Mouse (Mus musculus): Measurements from ENCODE around the gene Gclc. TPM values are rescaled to one million over a fixed set of nuclear protein-coding genes. Genes with fewer than 3 reads are reported as not detected.

The Gclc gene
- polyA plus RNA-seq, 1 experiment: 39.4 TPM

DNA sequence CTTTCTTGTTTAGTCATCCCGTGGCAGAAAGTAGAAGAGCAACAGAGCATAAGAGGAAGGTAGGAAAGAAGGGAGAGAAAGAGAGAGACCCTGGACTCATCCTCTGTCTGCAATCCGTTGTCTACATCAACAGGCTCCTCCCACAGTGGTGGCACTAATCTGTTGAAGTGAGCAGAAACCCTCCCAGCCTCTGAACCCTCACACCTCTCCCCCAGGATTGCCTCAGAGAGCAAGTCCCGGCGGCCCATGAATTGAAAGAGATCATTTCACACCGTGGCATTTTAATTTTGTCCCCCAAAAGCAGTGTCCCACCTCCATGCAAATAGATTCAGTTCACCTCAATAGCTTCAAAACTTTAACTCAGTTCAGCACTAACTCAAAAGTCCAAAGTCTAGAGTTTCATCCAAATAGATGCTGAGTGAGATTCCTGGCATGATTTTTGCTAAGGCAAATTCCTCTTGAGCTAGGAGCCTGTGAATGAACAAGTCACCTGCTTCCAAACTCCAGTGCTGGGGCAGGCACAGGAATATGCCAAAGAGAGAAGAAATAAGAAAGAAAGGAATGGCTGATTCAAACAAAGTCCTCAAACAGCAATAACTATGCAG is 36.4 kb upstream of the Gclc start:
- H3K27ac ChIP-seq (ENCODE audit: insufficient read depth, low read length): no peak overlapping the region
- H3K4me3 ChIP-seq (ENCODE audit: insufficient read depth, low read length): no peak overlapping the region
- no peaks in the 10 kb centered on the region for H3K4me1 ChIP-seq (ENCODE audit: control insufficient read depth, insufficient read depth, low read length)
- no peak for TF ChIP-seq CTCF (IDR thresholded peaks at IDR 0.05; ENCODE audit: extremely low read depth, insufficient read depth, low read length)
- no peak for TF ChIP-seq POLR2A (IDR thresholded peaks at IDR 0.05; ENCODE audit: extremely low read depth, insufficient read depth, low read length)

DNA sequence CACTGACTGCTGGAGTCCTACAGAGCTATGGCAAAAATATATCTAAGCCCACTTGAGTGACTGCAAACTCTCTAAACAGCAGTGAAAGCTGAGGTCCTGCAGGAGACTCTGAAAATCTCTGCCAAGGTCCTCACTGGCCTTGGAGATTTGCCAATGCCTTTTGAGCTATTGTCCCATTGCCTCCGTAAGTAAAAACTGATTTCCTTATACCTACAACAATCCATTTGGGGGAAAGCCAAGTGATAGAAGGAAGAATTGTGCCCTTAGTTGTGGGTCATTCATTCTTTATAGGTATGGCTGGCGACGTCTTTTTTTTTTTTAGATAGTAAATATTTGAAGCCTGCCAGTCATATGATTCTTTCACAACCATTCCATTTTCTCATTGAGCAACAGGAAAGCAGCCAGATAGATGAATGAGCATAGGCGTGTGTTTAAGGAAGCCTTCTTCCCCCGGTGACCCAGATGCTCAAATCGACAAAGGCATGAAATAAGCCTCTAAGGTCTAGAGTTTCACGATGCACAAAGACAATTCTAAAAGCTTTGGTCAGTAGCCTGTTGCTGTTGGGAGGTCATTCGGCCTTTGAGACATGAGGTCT is 35.4 kb upstream of the Gclc start:
- TF ChIP-seq CTCF (IDR thresholded peaks at IDR 0.05; ENCODE audit: extremely low read depth, insufficient read depth, low read length) (no peak), POLR2A (IDR thresholded peaks at IDR 0.05; ENCODE audit: extremely low read depth, insufficient read depth, low read length) (no peak)
- H3K4me1 ChIP-seq (ENCODE audit: control insufficient read depth, insufficient read depth, low read length): no peaks in the 10 kb centered on the region
- H3K4me3 ChIP-seq (ENCODE audit: insufficient read depth, low read length): no peak overlapping the region
- no peak overlapping the region for H3K27ac ChIP-seq (ENCODE audit: insufficient read depth, low read length)

DNA sequence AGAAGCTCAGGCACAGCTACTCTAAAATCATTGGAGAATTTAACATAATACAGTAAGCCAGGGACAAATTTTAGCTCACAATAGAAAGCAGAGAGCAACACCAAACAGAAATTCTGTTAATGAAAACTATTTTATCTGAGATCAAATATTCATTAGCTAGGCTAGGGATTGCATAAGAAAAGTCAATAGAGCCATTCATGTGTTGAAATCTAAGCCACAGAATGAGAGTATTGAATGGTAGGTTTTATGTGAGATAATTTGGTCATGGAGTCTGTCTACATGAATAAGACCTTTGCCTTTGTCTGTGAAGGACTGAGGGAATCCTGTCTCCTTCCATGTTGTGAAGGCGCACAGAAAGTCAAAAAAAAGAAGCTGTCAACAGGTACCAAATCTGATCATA is 34.7 kb upstream of the Gclc start:
- H3K4me3 ChIP-seq (ENCODE audit: insufficient read depth, low read length): no peak overlapping the region
- no peak overlapping the region for H3K27ac ChIP-seq (ENCODE audit: insufficient read depth, low read length)
- H3K4me1 ChIP-seq (ENCODE audit: control insufficient read depth, insufficient read depth, low read length): no peaks in the 10 kb centered on the region
- TF ChIP-seq POLR2A (IDR thresholded peaks at IDR 0.05; ENCODE audit: extremely low read depth, insufficient read depth, low read length) (no peak), CTCF (IDR thresholded peaks at IDR 0.05; ENCODE audit: extremely low read depth, insufficient read depth, low read length) (no peak)

DNA sequence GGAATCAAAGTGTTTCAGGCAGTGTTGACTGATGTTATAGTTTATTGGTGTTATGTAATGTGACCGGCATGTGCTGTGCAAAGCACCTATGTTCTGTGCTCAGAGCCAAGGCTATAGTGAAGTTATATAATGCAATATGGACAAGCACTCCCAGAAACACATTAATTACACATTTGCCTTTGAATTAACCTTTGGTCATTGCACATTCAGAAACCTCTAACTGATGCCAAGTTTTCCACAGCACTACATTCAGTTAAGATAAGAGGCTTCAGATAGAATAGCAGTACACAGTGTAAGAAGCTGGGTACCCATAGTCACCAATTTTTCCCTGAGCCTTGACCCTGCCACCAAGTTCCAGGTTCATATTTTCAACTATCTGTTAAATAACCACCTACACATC is 32.0 kb upstream of the Gclc start:
- no peak overlapping the region for H3K27ac ChIP-seq (ENCODE audit: insufficient read depth, low read length)
- H3K4me1 ChIP-seq (ENCODE audit: control insufficient read depth, insufficient read depth, low read length): no peaks in the 10 kb centered on the region
- no peak overlapping the region for H3K4me3 ChIP-seq (ENCODE audit: insufficient read depth, low read length)
- no peak for TF ChIP-seq CTCF (IDR thresholded peaks at IDR 0.05; ENCODE audit: extremely low read depth, insufficient read depth, low read length)
- no peak for TF ChIP-seq POLR2A (IDR thresholded peaks at IDR 0.05; ENCODE audit: extremely low read depth, insufficient read depth, low read length)

DNA sequence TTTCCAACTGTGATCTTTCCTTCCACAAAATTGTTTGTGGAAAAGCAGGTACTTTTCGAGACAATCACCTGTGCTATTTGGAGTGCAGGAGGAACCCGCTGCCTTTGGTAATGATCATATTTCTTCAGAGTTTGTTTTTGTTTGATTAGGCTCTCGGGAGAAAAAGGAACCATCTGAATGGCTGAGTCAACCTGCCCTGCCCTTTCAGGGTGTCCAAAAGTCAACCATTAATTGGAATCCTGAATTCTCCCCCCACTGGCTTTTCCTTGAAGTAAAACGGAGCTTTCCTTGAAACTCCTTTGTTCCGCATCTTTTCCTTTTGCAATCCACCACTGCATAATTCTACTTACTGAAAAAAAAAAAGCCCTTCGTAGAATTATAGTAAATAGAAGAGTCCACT is 30.1 kb upstream of the Gclc start:
- H3K4me3 ChIP-seq (ENCODE audit: insufficient read depth, low read length): no peak overlapping the region
- no peaks in the 10 kb centered on the region for H3K4me1 ChIP-seq (ENCODE audit: control insufficient read depth, insufficient read depth, low read length)
- no peak for TF ChIP-seq POLR2A (IDR thresholded peaks at IDR 0.05; ENCODE audit: extremely low read depth, insufficient read depth, low read length)
- no peak for TF ChIP-seq CTCF (IDR thresholded peaks at IDR 0.05; ENCODE audit: extremely low read depth, insufficient read depth, low read length)
- no peak overlapping the region for H3K27ac ChIP-seq (ENCODE audit: insufficient read depth, low read length)

DNA sequence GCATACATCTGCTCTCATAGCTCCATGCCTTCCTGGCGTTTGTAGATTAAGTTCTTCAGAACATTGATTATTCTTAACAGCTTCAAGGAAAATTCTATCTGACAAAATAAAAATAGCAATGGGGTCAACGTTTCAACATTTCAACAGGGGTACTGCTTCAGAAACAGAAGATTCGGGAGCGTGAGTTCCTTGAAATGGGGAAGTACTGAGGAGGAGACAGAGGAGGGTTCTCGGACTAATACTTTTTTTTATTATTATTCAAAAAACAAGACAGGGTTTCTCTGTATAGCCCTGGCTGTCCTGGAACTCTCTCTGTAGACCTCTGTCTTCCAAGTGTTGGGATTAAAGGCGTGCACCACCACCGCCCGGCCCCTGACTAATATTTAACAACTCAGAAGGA is 28.9 kb upstream of the Gclc start:
- TF ChIP-seq CTCF (IDR thresholded peaks at IDR 0.05; ENCODE audit: extremely low read depth, insufficient read depth, low read length): no peak
- TF ChIP-seq POLR2A (IDR thresholded peaks at IDR 0.05; ENCODE audit: extremely low read depth, insufficient read depth, low read length): no peak
- H3K4me3 ChIP-seq (ENCODE audit: insufficient read depth, low read length): no peak overlapping the region
- H3K4me1 ChIP-seq (ENCODE audit: control insufficient read depth, insufficient read depth, low read length): no peaks in the 10 kb centered on the region
- H3K27ac ChIP-seq (ENCODE audit: insufficient read depth, low read length): no peak overlapping the region

DNA sequence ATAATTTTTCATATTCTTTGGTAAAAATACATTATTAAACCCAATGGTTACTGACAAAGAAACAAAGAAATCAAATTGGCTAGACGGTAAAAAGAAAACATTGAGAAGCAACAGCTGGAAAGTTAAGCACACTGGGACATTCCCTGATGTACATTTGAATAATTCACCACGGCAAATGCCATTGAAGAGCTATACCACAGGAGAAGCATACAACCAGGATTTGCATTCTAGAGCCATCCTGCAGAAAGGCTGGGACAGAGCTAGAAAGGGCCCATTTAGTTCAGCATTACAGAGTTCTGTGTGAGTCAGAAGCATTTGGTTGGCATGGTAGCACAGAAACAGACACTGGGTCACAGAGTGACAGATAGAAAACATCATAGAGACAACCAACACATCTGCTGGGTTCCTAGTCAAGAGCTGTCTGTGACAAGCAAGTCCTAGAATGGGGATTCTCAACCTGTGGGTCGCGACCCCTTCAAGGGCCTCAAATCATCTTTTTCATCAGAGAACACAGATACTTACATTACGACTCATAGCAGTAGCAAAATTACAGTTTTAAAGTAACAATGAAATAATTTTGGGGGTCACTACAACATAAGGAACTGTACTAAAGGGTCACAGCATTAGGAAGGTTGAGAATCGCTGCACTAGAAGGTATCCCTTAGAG is 28.2 kb upstream of the Gclc start:
- Histone ChIP-seq H3K4me1 (ENCODE audit: control insufficient read depth, insufficient read depth, low read length) (no peaks in the 10 kb centered on the region), H3K4me3 (ENCODE audit: insufficient read depth, low read length) (no peak overlapping the region), H3K27ac (ENCODE audit: insufficient read depth, low read length) (no peak overlapping the region)
- TF ChIP-seq POLR2A (IDR thresholded peaks at IDR 0.05; ENCODE audit: extremely low read depth, insufficient read depth, low read length) (no peak), CTCF (IDR thresholded peaks at IDR 0.05; ENCODE audit: extremely low read depth, insufficient read depth, low read length) (no peak)

DNA sequence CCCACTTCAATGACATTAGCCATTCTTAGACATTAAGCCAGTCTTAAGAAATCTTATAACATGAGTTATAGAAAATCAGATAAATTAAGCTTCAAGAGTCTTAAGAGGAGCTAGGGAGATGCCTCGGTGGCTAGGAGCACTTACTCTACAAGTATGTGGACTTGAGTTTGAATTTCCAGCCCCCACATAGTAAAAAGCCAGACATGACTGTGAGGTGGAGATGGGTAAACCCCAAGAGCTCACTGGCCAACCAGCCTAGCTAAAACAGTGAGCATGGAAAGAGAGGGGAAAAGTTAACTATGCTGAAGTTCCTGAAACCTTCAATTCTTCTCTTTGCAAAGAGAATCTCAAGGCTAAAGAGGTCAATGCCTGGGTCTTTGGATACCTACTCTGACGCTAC is 27.3 kb upstream of the Gclc start:
- no peak overlapping the region for H3K4me3 ChIP-seq (ENCODE audit: insufficient read depth, low read length)
- H3K4me1 ChIP-seq (ENCODE audit: control insufficient read depth, insufficient read depth, low read length): no peaks in the 10 kb centered on the region
- TF ChIP-seq POLR2A (IDR thresholded peaks at IDR 0.05; ENCODE audit: extremely low read depth, insufficient read depth, low read length): no peak
- no peak for TF ChIP-seq CTCF (IDR thresholded peaks at IDR 0.05; ENCODE audit: extremely low read depth, insufficient read depth, low read length)
- H3K27ac ChIP-seq (ENCODE audit: insufficient read depth, low read length): no peak overlapping the region

DNA sequence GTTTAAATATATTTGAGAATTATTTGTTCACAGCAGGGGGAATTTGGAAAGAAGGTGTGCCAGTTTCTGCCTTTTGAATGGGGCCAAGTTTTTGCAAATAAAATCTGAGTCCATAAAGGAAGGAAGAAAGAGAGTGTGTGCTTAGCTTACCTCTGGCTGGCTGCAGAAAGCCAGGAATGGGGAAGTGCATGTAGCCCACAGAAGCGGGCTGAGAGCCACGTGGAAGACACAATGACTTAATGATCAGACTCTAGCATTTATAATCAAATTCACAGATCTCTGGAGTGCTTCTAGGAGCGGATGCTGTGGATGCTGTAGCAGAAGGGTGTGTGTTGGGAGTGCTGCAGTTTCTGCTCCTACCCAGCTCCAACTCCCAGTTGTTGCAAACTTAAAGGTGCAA is 22.3 kb upstream of the Gclc start:
- Histone ChIP-seq H3K27ac (ENCODE audit: insufficient read depth, low read length) (no peak overlapping the region), H3K4me3 (ENCODE audit: insufficient read depth, low read length) (no peak overlapping the region), H3K4me1 (ENCODE audit: control insufficient read depth, insufficient read depth, low read length) (no peaks in the 10 kb centered on the region)
- TF ChIP-seq CTCF (IDR thresholded peaks at IDR 0.05; ENCODE audit: extremely low read depth, insufficient read depth, low read length) (no peak), POLR2A (IDR thresholded peaks at IDR 0.05; ENCODE audit: extremely low read depth, insufficient read depth, low read length) (no peak)

Data from cortical plate, adult 2 months (tissue).